Mouse (Mus musculus) common myeloid progenitor, adult 5-6 weeks (primary cell): ENCODE measurements around the gene Btbd2. TPM values are rescaled to one million over a fixed set of nuclear protein-coding genes. Genes with fewer than 3 reads are reported as not detected.

Experiments used
- ATAC-seq: replicated peaks from 2 replicates; pipeline ENCODE4 v1.8.0; 2016; ENCODE audit warnings: low read depth, mild to moderate bottlenecking, moderate TSS enrichment, inconsistent platforms; ENCODE audit not compliant: poor library complexity, severe bottlenecking
- total RNA-seq: library from RNA; stranded (forward); fragments of 200-1000, 187-1606 nt; gene quantifications from 2 replicates; pipeline ENCODE4 v1.2.3, GENCODE M21; 2017

Gene Btbd2
- total RNA-seq, 1 experiment from 2014 or later: 27.1 TPM

DNA sequence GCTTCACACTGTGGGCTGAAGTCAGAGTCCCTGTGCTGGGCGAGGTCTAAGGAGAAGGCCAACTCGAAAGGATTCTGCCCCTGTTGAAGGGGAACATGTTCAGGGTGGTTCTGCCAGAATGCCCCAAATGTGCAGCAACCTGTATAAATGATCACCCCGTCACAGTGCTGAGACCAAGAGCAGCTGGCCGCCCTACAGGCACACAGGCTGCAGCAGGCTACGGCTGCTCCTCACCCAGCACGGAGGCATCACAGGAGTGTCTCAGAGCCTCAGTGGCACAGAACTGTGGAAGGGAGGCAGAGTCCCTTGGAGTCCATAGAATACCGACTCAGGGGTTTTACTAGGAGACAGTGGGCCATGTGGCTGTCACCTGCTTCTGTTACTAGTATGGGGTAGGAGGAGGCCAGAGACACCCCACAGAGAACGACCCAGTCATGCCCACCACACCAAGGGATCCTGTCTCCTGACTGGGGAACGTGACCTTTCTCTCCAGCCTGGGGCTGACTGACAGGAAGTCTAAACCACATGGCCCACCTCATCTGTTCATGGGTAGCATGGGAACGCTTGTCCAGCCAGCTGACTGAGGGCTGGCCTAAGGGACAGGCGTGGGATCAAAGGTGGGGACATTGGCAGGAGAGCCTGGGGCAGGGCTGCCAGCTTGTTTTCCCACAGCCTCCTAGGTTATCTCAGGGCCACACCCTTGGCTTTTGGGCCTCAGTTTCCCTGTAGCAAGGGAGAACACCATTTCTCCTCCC is 15.2 kb upstream of the Btbd2 start:
- no peak for ATAC-seq

DNA sequence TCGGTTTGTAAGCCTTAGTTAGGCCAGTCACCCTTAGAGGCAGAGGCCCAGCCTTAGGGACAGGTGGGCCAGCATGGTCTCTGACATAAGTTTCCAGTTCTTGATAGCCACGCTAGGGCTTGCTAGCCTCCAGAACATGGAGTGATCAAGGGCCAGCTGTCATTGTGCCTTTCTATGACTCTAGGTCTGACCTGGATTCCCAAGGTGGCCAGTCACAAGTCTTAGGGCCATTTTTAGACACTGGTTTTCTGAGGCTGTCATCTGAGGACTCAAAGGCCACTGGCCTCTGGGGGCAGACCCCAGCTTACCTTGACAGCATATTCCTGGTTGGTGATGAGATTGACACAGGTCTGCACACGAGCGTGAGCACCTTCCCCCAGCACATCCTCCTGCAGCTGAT is 14.4 kb upstream of the Btbd2 start:
- ATAC-seq: no peak

DNA sequence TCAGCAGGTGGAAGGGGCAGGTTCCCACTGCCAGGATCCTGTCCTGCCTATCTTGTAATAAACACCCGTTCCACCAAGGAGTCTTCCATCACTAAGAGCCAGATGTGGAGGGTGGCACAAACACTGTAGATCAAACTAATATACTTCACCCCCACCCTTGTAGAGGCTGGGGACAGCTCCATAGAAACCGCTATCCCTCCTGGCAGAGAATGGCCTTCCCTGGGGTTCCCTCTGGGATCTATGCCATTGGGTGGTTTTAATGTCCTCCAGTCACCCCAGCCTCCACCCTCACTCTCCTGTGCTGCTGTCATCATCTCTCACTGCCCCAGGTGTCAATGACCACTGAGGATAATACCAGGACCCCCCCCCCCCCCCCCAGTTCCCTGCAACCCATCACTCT is 13.7 kb upstream of the Btbd2 start:
- no peak for ATAC-seq

DNA sequence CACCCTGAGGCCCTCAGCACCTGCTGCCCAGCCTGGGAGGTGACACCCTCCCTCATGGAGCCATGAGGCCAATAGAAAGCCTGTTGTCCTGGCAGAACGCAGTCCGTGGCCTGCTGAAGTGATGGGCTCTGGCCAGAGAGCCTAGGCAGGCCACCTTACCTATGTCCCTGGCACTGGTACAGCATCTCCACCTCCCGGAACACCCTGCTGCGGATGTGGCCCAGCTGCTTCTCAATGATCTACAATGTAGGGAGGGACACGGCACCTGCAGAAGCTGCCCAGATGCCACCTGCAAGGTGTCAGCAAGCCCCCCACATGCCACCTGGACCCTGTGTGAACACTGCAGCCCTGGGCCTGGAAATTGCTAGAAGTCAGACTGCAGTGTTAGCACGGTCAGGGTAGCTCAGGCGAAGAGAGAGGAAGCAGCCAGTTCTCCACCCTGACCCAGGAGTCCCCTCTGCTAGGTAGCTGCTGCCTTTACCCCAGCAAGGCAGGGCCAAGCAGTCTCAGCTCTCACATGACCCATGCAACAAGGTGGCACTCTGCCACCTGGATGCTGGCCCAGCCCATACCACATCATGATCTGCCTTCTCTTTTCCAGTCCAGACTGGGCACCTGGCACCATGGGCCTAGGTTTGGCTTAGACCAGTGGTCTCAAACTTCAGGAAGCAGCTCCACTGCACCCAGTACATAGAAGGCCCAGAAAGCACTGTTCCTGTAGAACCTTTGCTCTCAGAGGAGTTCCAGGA is 13.0 kb upstream of the Btbd2 start:
- ATAC-seq: no peak

DNA sequence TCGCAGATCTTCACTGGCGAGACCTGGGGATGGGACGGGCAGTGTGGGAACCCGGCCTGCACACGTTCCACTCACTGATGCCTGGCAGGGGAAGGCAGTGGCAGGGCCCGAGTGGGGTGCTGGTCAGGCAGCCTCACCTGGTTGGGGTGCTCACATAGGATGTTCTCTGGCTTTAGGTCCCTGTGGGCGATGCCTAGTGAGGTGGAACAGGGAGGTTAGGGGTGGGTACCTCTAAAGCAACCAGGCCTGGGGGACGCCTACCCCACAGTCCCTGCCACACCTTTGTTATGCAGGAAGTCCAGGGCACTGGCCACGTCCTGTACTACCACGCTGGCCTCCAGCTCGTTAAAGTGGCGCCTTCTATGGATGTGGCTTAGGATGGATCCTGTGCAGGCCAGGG is 12.1 kb upstream of the Btbd2 start:
- ATAC-seq: no peak

DNA sequence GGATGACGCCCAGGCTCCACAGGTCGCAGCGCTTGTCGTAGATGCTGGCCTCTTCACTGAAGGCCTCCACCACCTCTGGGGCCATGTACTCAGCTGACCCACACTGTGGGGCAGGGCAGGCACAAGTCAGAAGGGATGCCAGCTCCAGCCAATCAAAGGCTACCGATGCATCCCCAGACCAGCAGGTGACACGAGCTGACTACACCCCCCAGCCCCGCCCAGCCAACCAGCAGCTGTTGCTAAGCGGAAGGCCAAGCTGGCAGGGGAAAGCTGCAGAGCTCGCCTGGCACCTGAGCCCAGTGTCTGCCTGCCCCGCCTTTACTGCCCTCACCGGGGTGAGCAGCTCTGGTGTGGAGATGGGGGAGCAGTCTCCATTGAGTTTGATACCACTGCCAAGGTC is 11.7 kb upstream of the Btbd2 start:
- ATAC-seq: no peak

DNA sequence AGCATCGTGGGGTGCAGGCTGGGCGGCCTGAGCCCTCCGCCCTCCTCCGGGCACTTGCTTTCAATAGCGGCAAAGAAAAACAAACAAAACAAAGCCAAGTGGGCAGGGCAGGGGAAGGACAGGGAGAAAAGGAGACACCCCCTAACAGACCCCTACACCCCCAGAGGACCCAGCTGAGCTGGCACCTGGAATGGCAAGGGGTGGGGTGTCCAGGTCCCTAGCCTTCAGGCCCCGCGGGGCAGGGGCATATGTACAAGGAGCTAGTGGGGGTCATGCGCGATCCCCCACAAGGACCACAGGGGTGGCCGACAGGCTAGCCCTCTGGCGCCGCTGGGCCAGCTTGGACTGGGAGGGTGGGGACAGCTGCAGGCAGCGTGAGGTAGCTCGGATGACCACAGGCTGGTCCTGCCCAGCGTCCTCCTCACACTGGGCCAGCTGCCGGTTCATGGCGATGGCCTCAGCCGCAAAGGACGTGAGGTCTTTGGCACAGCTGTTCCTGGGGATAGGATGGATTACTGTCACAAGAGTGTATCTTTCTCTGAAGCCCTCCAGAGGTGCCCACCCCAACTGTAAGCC is 10.1 kb upstream of the Btbd2 start:
- no peak for ATAC-seq

DNA sequence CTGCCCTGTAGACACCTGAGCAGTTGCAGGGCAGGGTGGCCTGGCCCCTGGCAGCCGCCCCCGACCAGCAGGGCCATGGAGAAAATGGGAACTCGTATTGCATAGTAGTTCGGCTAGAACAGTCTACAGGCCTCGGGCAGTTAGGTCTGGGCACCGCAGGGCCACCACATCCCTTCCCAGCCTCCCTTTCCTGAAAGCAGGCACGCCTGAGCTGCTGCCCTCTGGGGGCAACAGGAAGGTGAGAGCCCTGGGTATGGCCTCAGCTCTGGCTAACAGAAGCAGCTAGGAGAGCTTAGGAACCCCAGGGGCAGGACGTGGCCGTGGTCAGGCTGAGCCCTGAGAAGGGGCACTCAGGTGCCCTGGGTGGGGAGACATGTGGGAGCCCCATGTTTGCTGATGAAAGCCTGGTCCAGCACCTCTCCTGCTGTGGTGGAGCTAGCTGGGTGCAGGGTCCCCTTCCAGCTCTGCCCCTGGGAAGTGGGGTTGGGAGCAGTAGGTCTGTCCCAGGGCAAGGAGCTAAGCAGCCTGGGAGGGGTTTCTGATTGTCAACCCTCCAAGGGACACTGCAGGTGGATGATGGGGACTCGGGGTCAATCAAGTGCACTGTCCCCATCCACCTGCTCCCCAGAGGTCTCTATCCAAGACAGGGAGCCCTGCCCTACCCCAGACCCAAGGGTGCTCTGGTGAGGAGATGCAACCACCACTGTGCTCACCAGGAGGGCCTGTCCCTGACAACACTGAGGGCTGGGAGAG is 9.3 kb upstream of the Btbd2 start:
- peak; percentile 48 for ATAC-seq

DNA sequence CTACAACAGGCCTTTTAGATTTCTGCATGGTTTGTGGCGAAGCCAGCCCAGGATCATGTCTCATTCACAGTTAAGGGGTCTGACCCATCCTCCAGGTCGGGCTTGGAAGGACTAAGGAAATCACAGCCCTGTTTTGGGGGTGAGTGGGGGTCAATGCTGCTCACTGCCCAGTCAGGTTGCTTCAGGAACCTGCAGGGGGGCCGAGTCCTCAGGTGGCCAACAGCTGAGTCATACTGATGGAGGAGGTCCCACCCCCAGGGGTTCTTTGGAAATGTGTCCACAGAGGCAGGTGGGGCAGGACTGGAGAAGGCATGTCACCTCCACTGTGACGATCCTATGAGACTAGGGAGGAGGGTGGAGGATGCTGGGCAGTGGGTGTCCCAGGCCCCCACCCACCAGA is 8.6 kb upstream of the Btbd2 start:
- ATAC-seq: no peak

DNA sequence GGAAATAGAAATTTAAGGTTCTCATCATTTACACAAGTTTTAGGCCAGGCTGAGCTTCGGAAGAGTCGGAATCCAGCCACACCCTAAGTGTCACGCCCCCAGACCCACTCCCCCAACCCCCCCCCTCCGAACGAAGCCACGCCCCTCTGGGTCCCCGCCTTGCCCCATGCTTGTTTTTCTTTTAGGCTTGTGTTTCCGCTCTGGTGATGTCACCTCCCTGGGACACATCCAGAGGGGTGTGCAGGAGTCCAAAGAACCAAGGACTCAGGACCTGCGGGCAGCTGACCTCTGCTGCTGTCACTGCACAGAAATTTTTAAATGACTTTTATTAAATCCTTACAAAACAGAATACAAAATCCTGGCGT is 8.1 kb upstream of the Btbd2 start:
- ATAC-seq: no peak

DNA sequence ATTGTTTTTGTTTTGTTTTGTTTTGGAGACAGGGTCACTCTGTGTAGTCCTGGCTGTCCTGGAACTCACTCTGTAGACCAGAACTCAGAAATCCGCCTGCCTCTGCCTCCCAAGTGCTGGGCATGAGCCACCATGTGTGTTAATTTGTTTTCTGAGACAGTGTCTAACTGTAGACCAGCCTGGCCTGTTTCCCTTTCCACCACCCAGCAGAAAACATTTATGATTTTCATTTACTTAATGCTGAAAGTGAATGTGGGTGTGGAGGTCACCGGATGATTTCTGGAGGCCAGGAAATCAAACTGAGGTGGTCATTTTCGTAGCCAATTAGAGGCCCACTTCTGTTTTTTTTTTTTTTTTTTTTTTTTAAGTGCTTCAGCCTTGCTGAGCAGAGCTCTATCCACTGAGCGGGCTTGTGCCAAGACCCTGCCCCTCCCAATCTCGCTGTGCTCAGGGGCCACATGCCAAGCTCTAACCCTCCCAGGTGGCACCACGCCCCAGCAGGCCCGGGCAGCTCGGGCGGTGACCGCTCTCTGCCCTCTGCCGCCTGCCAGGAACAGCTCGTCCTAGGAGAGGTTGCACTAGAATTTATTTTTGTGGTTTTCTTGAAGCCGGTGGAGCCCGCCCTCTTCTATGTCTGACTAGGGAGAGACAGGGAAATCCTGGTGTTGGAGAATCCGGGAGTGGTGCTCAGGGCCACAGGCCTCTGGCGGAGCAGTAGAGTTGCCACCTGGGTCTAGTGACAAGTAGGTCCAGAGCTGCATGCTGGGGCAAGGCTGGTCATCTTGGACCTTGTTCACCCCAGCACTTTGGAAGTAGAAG is 7.5 kb upstream of the Btbd2 start:
- ATAC-seq: peak; percentile 53

DNA sequence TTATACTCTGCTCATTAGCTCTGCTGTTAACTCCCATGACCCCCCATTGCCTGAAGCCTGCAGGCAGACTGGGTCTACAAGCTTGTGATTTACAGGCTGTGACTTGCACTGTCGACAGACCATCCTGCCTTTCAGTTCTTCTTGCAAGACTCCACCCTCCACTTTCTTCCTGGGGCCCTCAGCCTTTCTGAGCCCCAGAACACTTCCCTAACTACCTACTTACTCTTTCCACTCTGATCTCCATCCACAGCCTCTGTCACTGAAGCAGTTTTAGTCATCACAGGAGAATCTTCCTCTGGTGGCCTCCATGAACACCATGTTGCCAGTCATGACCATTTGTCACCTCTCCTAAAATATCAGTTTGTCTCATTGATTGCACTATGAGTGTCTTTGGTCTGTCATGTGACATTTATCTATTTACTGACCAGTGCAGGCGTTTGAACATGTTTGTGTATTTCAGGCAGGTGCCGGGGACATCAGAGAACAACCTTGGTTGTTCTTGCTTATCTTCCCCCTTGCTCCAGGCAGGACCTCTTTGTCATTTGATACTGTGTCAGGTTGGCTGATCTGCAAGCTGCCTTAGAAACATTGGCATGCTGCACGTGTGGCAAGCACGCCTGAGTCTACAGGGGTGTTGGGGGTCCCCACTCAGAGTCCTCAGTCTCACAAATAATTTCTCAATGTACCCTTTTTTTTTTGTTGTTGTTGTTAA is 6.8 kb upstream of the Btbd2 start:
- ATAC-seq: no peak

DNA sequence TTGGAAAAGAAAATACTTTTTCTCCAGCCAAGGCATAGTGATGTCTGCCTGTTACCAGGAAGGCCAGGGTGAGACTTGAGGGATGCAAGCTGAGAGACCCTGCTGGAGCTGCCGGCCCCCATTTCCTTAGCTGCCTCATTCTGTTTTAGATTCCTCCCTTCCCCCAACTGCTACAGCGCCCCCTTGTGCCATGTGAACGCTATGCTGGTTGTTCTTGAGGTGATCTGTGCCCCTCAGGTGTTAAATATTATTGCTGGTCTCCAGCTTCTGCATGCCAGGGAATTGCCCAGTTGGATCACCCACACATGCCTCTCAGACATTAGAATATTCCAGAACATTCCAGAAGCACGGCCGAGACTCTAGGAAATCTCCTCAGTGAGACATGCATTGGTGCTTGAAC is 4.3 kb upstream of the Btbd2 start:
- ATAC-seq: no peak

DNA sequence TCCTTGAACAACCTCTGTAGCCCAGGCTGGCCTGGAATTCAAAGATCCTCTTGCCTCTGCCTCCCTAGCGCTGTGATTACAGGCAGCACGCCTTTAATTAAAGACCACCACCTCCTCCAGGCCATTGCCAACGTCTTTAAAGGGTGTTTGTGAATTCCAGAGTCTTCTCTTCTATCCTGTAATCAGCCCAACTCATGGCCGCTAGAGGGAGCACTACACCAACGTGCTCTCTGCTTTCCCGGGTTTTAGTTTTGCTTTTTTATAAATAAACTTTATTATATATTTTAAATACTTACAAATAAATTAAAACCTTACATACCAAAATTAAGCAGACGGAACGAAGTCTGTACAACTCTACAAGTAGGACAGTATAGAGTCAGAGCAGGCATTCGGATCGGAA is 2.3 kb upstream of the Btbd2 start:
- ATAC-seq: 0 out of 2 replicates have a peak, but pooled peaks have one; percentile 27

DNA sequence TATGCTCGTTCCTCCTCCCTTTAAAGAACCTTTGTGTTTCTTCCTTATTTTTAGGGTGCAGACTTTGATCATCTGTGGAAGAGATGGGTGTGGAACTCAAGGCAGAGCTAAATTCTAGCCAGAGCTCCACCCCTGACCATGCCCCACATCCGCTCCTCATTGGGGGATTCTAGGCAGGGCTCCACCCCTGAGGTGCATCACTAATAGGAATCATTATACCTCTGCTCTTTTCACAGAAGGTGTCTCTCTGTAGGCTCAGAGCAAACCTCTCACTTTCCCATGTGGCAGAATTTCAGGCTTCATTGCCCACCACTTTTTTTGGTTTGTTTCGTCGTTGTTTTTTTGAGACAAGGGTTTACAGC is 2.0 kb upstream of the Btbd2 start:
- ATAC-seq: peak; percentile 60

DNA sequence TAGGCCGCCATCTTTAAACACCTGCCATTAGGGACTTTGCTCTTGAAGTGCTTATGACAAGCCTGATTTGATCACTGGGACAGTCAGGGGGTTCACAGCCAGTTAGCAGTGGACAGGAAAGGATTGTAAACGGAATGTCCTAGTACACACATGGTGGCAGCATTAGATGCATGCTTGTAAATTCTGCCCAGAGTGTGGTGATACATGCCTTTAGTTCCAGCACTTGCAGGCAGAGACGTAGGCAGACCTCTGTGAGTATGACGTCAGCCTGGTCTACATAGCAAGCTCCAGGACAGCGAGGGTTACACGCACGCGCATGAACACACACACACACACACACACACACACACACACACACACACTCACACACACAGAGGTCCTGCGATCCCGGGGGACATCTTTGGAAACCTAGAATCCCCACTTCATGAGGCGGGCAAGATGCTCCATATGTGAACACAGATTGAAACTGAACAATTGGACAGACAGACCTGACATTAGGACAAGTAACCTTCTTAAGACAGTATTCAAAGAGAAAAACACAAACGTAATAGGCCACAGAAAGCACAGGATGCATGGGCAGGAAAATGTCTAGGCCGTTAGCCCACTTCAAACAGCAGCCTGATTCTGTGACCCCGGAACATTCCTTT is 1.4 kb upstream of the Btbd2 start:
- ATAC-seq: no peak

DNA sequence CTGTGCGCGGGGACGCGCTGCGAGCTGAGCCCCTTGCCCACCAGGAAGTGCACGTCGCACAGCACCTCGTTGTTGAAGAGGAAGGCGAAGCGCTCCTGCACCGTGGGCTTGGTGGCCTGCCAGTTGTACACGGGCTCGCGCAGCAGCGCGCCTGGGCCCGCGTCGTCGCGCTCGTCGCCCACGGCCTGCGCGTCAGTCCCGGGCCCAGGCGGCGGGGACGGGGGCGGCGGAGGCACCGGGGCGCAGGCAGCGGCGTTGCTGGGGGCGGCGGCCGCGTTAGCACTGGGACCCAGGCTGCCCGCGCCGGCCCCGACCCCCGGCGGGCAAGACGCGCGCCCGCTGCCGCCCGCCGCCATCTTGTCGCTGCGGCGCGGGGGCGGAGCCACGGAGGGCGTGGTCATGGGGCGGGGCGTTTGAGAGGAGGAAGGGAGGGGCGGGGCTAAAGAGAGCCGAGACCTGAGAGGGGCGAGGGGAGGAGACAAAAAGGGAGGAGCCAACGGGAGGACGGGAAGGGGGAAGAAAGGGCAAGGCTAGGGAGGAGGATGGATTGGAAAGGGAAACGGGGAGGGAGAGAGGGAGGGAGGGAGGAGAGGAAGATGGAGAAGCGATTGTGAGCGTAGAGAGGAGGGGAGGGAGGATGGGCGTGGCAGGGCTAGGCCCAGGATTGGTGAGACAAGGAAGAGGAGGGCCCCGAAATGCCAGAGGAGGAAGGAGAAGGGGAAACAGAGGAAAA is 575 bp downstream of the Btbd2 start:
- ATAC-seq: peak; percentile 77

DNA sequence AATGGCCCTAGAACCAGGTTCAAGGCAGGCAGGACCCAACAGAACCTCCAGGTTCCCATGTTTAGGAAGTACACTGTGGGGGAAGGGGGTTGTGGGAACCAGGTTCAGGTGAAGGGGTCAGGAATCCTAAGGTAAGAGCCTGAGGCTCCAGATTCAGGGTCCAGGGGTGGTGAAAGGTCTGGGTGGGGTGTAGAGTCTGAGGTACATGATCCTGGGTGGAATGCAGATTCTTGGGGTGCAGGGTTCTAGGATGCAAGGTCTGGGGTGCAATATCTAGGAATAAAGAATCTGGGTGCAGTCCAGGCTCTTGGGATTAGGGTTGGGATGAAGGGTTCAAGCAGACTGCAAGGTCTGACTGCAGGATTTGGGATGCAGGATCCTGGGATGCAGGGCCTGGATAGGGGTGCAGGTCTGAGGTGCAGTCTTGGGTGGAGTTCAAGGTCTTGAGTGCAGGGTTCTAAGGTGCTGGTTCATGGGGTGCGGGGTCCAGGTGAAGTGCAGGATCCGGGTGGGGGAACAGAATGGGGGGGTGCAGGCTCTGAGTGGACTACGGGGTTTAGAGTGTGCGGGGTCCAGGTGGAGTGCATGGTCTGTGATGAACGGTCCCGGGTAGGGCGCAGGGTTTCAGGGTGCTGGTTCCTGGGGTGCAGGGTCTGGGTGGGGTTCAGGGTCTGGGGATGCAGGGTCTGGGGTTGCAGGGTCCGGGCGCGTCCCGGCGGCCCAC is 1.3 kb downstream of the Btbd2 start:
- no peak for ATAC-seq
